Mouse (Mus musculus) MEL (cell line): Measurements from ENCODE around the gene Ddx19a. TPM values are rescaled to one million over a fixed set of nuclear protein-coding genes. Genes with fewer than 3 reads are reported as not detected.

Experiments used
- DNase-seq: peaks from one replicate; pipeline ENCODE4 v3.0.0; 2011; ENCODE audit warnings: low read depth, low spot score
- H3K27ac ChIP-seq: 2 replicates; pipeline ENCODE4 v1.5.1; 2012; ENCODE audit warnings: low read depth, mild to moderate bottlenecking, control low read depth, low read length, moderate library complexity; ENCODE audit not compliant: control insufficient read depth
- H3K27me3 ChIP-seq, 2 experiments: fragments of 150-350 bp in 1 of 2; sonication (generic) in 1 of 2; 2 replicates each; pipeline ENCODE4 v1.6.1; 2012; ENCODE audit warnings: low read length in 2 of 2, mild to moderate bottlenecking in 2 of 2, improper control_type of control experiment in 1 of 2, moderate library complexity in 1 of 2; ENCODE audit not compliant: insufficient read depth in 2 of 2, control insufficient read depth in 1 of 2
- H3K36me3 ChIP-seq, 2 experiments: 2 replicates each; pipeline ENCODE4 v1.6.1; 2012 to 2014; ENCODE audit warnings: low read length in 2 of 2, improper control_type of control experiment in 1 of 2, inconsistent platforms in 1 of 2, mild to moderate bottlenecking in 1 of 2; ENCODE audit not compliant: insufficient read depth in 2 of 2, control insufficient read depth in 1 of 2
- H3K4me1 ChIP-seq, 2 experiments: fragments of 150-350 bp in 1 of 2; sonication (generic) in 1 of 2; 2 replicates each; pipeline ENCODE4 v1.6.1; 2012; ENCODE audit warnings: low read length in 2 of 2, improper control_type of control experiment in 1 of 2, mild to moderate bottlenecking in 1 of 2; ENCODE audit not compliant: insufficient read depth in 2 of 2, control insufficient read depth in 1 of 2
- H3K4me3 ChIP-seq, 2 experiments: fragments of 150-350 bp in 1 of 2; sonication (generic) in 1 of 2; 2 replicates each; pipeline ENCODE4 v1.5.1; 2012; ENCODE audit warnings: low read depth in 2 of 2, low read length in 2 of 2, mild to moderate bottlenecking in 2 of 2, moderate library complexity in 2 of 2, control low read depth in 1 of 2, improper control_type of control experiment in 1 of 2; ENCODE audit not compliant: control insufficient read depth in 1 of 2, insufficient read depth in 1 of 2
- H3K79me2 ChIP-seq: 2 replicates; pipeline ENCODE4 v1.6.1; 2012; ENCODE audit warnings: mild to moderate bottlenecking, low read length, moderate library complexity; ENCODE audit not compliant: control insufficient read depth, poor library complexity, insufficient read depth
- H3K9ac ChIP-seq: 2 replicates; pipeline ENCODE4 v1.6.1; 2012; ENCODE audit warnings: low read depth, mild to moderate bottlenecking, control low read depth, low read length, moderate library complexity; ENCODE audit not compliant: control insufficient read depth, poor library complexity, severe bottlenecking
- H3K9me3 ChIP-seq: fragments of 150-350 bp; sonication (generic); replicated peaks from 2 replicates; pipeline ENCODE4 v1.6.1; 2012; ENCODE audit warnings: mild to moderate bottlenecking, low read length, improper control_type of control experiment, moderate library complexity; ENCODE audit not compliant: insufficient read depth
- BHLHE40 ChIP-seq: IDR thresholded peaks from 2 replicates; pipeline ENCODE4 v1.6.1; 2012; ENCODE audit warnings: low read depth, mild to moderate bottlenecking, inconsistent platforms, low read length, improper control_type of control experiment, borderline replicate concordance
- CHD1 ChIP-seq: IDR thresholded peaks from 2 replicates; pipeline ENCODE4 v1.6.1; 2012; ENCODE audit warnings: low read depth, mild to moderate bottlenecking, inconsistent platforms, low read length, improper control_type of control experiment
- CHD2 ChIP-seq: IDR thresholded peaks from 2 replicates; pipeline ENCODE4 v1.6.1; 2011; ENCODE audit warnings: low read length, improper control_type of control experiment
- CTCF ChIP-seq, 3 experiments: IDR thresholded peaks in 2 of 3; conservative IDR thresholded peaks in 1 of 3; 2 replicates each; pipeline ENCODE4 v1.5.1; 2011 to 2012; ENCODE audit warnings: low read length in 3 of 3, low read depth in 2 of 3, mild to moderate bottlenecking in 2 of 3, improper control_type of control experiment in 1 of 3, inconsistent platforms in 1 of 3, mixed read lengths in 1 of 3, moderate library complexity in 1 of 3; ENCODE audit not compliant: control insufficient read depth in 1 of 3, insufficient read depth in 1 of 3, poor library complexity in 1 of 3, severe bottlenecking in 1 of 3
- EP300 ChIP-seq, 2 experiments: IDR thresholded peaks; 2 replicates each; pipeline ENCODE4 v1.6.1; 2011; ENCODE audit warnings: improper control_type of control experiment in 2 of 2, low read length in 2 of 2, low read depth in 1 of 2, mild to moderate bottlenecking in 1 of 2
- ETS1 ChIP-seq: IDR thresholded peaks from 2 replicates; pipeline ENCODE4 v1.6.1; 2012; ENCODE audit warnings: low read depth, mild to moderate bottlenecking, inconsistent platforms, low read length, improper control_type of control experiment, moderate library complexity
- GABPA ChIP-seq: IDR thresholded peaks from 2 replicates; pipeline ENCODE4 v1.6.1; 2012; ENCODE audit warnings: low read depth, mild to moderate bottlenecking, inconsistent platforms, low read length, improper control_type of control experiment, moderate library complexity
- GATA1 ChIP-seq: IDR thresholded peaks from 2 replicates; pipeline ENCODE4 v1.6.1; 2011; ENCODE audit warnings: low read depth, low read length, improper control_type of control experiment
- HCFC1 ChIP-seq: IDR thresholded peaks from 2 replicates; pipeline ENCODE4 v1.6.1; 2012; ENCODE audit warnings: low read depth, mild to moderate bottlenecking, inconsistent platforms, low read length, improper control_type of control experiment, moderate library complexity
- JUND ChIP-seq: IDR thresholded peaks from 2 replicates; pipeline ENCODE4 v1.6.1; 2011; ENCODE audit warnings: low read depth, mild to moderate bottlenecking, improper control_type of control experiment, low read length
- MAFK ChIP-seq: IDR thresholded peaks from 2 replicates; pipeline ENCODE4 v1.6.1; 2011; ENCODE audit warnings: low read depth, mild to moderate bottlenecking, low read length, improper control_type of control experiment, borderline replicate concordance
- MAX ChIP-seq: IDR thresholded peaks from 2 replicates; pipeline ENCODE4 v1.6.1; 2011; ENCODE audit warnings: low read length, improper control_type of control experiment
- MAZ ChIP-seq: IDR thresholded peaks from 2 replicates; pipeline ENCODE4 v1.6.1; 2012; ENCODE audit warnings: low read depth, mild to moderate bottlenecking, inconsistent platforms, low read length, improper control_type of control experiment
- MEF2A ChIP-seq: IDR thresholded peaks from 2 replicates; pipeline ENCODE4 v1.6.1; 2014; ENCODE audit warnings: low read depth, mild to moderate bottlenecking, inconsistent platforms, low read length, improper control_type of control experiment; ENCODE audit not compliant: poor library complexity, insufficient replicate concordance, severe bottlenecking; ENCODE audit errors: extremely low read depth
- MXI1 ChIP-seq: IDR thresholded peaks from 2 replicates; pipeline ENCODE4 v1.6.1; 2011; ENCODE audit warnings: mild to moderate bottlenecking, low read depth, low read length, improper control_type of control experiment
- MYC ChIP-seq: IDR thresholded peaks from 2 replicates; pipeline ENCODE4 v1.6.1; 2011; ENCODE audit warnings: low read depth, mild to moderate bottlenecking, low read length, improper control_type of control experiment, moderate library complexity
- NELFE ChIP-seq: IDR thresholded peaks from 2 replicates; pipeline ENCODE4 v1.6.1; 2011; ENCODE audit warnings: low read depth, low read length, improper control_type of control experiment
- NRF1 ChIP-seq: IDR thresholded peaks from 2 replicates; pipeline ENCODE4 v1.6.1; 2014; ENCODE audit warnings: low read depth, mild to moderate bottlenecking, inconsistent platforms, low read length, improper control_type of control experiment, moderate library complexity; ENCODE audit not compliant: poor library complexity, insufficient read depth, severe bottlenecking
- POLR2AphosphoS5 ChIP-seq: IDR thresholded peaks from 2 replicates; pipeline ENCODE4 v1.6.1; 2012; ENCODE audit warnings: low read depth, borderline replicate concordance, mild to moderate bottlenecking, inconsistent platforms, low read length, moderate library complexity, mixed read lengths
- RAD21 ChIP-seq: IDR thresholded peaks from 2 replicates; pipeline ENCODE4 v1.6.1; 2011; ENCODE audit warnings: mild to moderate bottlenecking, low read depth, low read length, improper control_type of control experiment
- RCOR1 ChIP-seq: IDR thresholded peaks from 2 replicates; pipeline ENCODE4 v1.6.1; 2012; ENCODE audit warnings: low read depth, mild to moderate bottlenecking, inconsistent platforms, low read length, improper control_type of control experiment
- TAL1 ChIP-seq: IDR thresholded peaks from 2 replicates; pipeline ENCODE4 v1.6.1; 2012; ENCODE audit warnings: mild to moderate bottlenecking, inconsistent platforms, low read length, moderate library complexity, mixed read lengths
- TBP ChIP-seq: IDR thresholded peaks from 2 replicates; pipeline ENCODE4 v1.8.0; 2011; ENCODE audit warnings: low read depth, low read length, improper control_type of control experiment
- TCF12 ChIP-seq: IDR thresholded peaks from 2 replicates; pipeline ENCODE4 v1.6.1; 2014; ENCODE audit warnings: low read depth, mild to moderate bottlenecking, inconsistent platforms, low read length, improper control_type of control experiment, moderate library complexity
- UBTF ChIP-seq: IDR thresholded peaks from 2 replicates; pipeline ENCODE4 v1.6.1; 2012; ENCODE audit warnings: low read depth, mild to moderate bottlenecking, inconsistent platforms, low read length, improper control_type of control experiment, moderate library complexity, borderline replicate concordance; ENCODE audit not compliant: insufficient read depth
- USF1 ChIP-seq: IDR thresholded peaks from 2 replicates; pipeline ENCODE4 v1.6.1; 2014; ENCODE audit warnings: low read depth, mild to moderate bottlenecking, inconsistent platforms, low read length, improper control_type of control experiment, moderate library complexity
- USF2 ChIP-seq, 2 experiments: IDR thresholded peaks; 2 replicates each; pipeline ENCODE4 v1.6.1; 2011 to 2012; ENCODE audit warnings: improper control_type of control experiment in 2 of 2, low read length in 2 of 2, borderline replicate concordance in 1 of 2, inconsistent platforms in 1 of 2, low read depth in 1 of 2, mild to moderate bottlenecking in 1 of 2; ENCODE audit not compliant: insufficient read depth in 1 of 2
- ZKSCAN1 ChIP-seq: IDR thresholded peaks from 2 replicates; pipeline ENCODE4 v1.6.1; 2012; ENCODE audit warnings: low read depth, mild to moderate bottlenecking, inconsistent platforms, low read length, improper control_type of control experiment, moderate library complexity
- ZMIZ1 ChIP-seq: IDR thresholded peaks from 2 replicates; pipeline ENCODE4 v1.6.1; 2012; ENCODE audit warnings: low read depth, mild to moderate bottlenecking, inconsistent platforms, low read length, improper control_type of control experiment, moderate library complexity
- polyA plus RNA-seq, 2 experiments: library from polyadenylated mRNA; stranded (reverse) in 1 of 2; unstranded in 1 of 2; fragments of >175 nt in 1 of 2; fragments of >200 nt in 1 of 2; gene quantifications; 2 replicates each; pipeline versions ENCODE4 v1.2.1 to v1.2.4; 2012; ENCODE audit warnings: low replicate concordance in 2 of 2, low read depth in 1 of 2; ENCODE audit not compliant: insufficient read length in 2 of 2, insufficient read depth in 1 of 2, missing spikeins in 1 of 2
- total RNA-seq: library from RNA; depleted of rRNA; stranded (reverse); fragments of 300-350 nt; gene quantifications from 2 replicates; pipeline ENCODE4 v1.2.3, GENCODE M21; 2012

Ddx19a gene
- total and polyA plus RNA-seq, 3 experiments, result 17.0 to 168 (median 59.0) TPM

DNA sequence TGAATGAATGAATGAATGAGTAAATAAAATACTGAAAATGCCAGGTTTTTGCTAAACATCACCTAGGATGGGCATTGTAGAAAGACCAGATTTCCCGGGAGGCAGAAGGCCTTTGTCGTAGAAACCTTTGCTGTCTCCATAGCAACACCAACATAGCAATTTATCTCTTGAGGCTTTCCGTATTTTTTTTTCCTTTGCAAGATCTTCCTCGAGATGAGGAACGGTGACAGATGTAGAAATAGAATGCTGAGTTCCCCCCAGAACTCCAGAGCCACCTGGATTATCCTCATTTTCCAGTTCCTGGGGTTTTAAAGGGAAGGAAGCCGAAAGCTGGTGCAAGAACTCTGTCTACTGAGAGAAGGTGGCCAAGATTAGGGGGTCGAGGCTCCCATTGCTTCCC is 32.9 kb downstream of the Ddx19a start:
- Histone ChIP-seq H3K4me3 (no peak overlapping the region), H3K9me3 (no peaks in the 10 kb centered on the region), H3K27me3 (no peaks in the 10 kb centered on the region), H3K36me3 (peaks cover 0 to 15% of the 10 kb centered on the region in 2 experiments; a peak in 2 of 4 replicates), H3K9ac (no peak overlapping the region), H3K27ac (no peak overlapping the region), H3K4me1 (peaks cover 4 to 18% of the 10 kb centered on the region in 2 experiments)
- DNase-seq, result no peak
- no peak for TF ChIP-seq ZMIZ1
- no peak for TF ChIP-seq NRF1
- no peak for TF ChIP-seq CHD2
- no peak for TF ChIP-seq NELFE
- no peak for TF ChIP-seq MYC
- no peak for TF ChIP-seq TAL1
- TF ChIP-seq ETS1, result no peak
- TF ChIP-seq USF1, result no peak
- no peak for TF ChIP-seq RAD21
- TF ChIP-seq RCOR1, result no peak
- TF ChIP-seq ZKSCAN1, result no peak
- TF ChIP-seq POLR2AphosphoS5, result no peak
- TF ChIP-seq GATA1, result no peak
- TF ChIP-seq UBTF, result no peak
- no peak for TF ChIP-seq MEF2A
- TF ChIP-seq CTCF (IDR thresholded peaks at IDR 0.05 in 2 of 3, conservative IDR thresholded peaks at IDR 0.05 in 1 of 3; ENCODE audit: control insufficient read depth in 1 of 3, insufficient read depth in 1 of 3, low read depth in 2 of 3, low read length in 3 of 3, poor library complexity in 1 of 3, severe bottlenecking in 1 of 3), result no peak
- no peak for TF ChIP-seq EP300 (IDR thresholded peaks at IDR 0.05; ENCODE audit: low read depth in 1 of 2, low read length in 2 of 2)
- TF ChIP-seq, all 39 proteins: peak for 0
- H3K79me2 ChIP-seq, result no peaks in the 10 kb centered on the region

DNA sequence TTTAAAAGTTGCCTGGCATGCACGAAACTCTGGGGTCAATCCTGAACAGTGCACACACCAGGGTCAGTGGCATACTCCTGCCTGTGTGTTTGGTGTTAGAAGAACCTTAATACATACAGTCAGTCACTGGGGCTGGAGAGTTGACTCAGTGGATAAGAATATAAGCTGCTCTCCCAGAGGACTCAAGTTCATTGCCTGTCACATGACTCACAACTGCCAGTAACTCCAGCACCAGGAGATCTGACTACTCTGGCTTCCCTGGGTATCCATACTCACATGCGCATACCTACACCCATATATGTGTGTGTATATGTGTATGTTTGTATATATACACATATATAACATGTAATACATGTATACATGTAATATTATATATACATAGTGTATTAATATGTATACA is 34.5 kb downstream of the Ddx19a start:
- Histone ChIP-seq H3K9ac (no peak overlapping the region), H3K9me3 (no peaks in the 10 kb centered on the region), H3K4me3 (no peak overlapping the region), H3K79me2 (no peaks in the 10 kb centered on the region), H3K27ac (no peak overlapping the region), H3K27me3 (no peaks in the 10 kb centered on the region), H3K36me3 (peaks cover 0 to 15% of the 10 kb centered on the region in 2 experiments; a peak in 2 of 4 replicates), H3K4me1 (peaks cover 4 to 18% of the 10 kb centered on the region in 2 experiments)
- no peak for DNase-seq
- TF ChIP-seq CHD1 (no peak), TCF12 (no peak), JUND (no peak), NELFE (no peak), TAL1 (no peak), TBP (no peak), BHLHE40 (no peak), MYC (no peak), HCFC1 (no peak), ETS1 (no peak), MAZ (no peak), MEF2A (no peak), MAFK (no peak), ZMIZ1 (no peak), MAX (no peak), GABPA (no peak), UBTF (no peak), USF2 (IDR thresholded peaks at IDR 0.05; ENCODE audit: borderline replicate concordance in 1 of 2, insufficient read depth in 1 of 2, low read depth in 1 of 2, low read length in 2 of 2) (no peak), MXI1 (no peak)
